Mouse (Mus musculus): ENCODE results near the gene Col25a1. TPM values are rescaled to one million over a fixed set of nuclear protein-coding genes. Genes with fewer than 3 reads are reported as not detected.
A peak's percentile ranks its signal among the peaks of the same experiment; 100 is the strongest.

The Col25a1 gene
- total RNA-seq, 2 experiments from 2014 or later = 0.29 to 0.31 TPM

GRCm38 (mm10) chr3:130576683-130577082, 445.4 kb downstream of the Col25a1 start:
- no peak for DNase-seq

- DNase-seq = no peak
Measured at GRCm38 (mm10) chr3:130579501-130579900, 448.2 kb downstream of the Col25a1 start.

- no peak for DNase-seq
Measured at GRCm38 (mm10) chr3:130581577-130581976, 450.3 kb downstream of the Col25a1 start.

- no peak for DNase-seq
Measured at GRCm38 (mm10) chr3:130582903-130583664, 451.8 kb downstream of the Col25a1 start.

- DNase-seq = no peak
Measured at GRCm38 (mm10) chr3:130584007-130584406, 452.7 kb downstream of the Col25a1 start.

- DNase-seq = no peak
Measured at GRCm38 (mm10) chr3:130595050-130595449, 463.7 kb downstream of the Col25a1 start.

- DNase-seq = no peak
Measured at GRCm38 (mm10) chr3:130601491-130601890, 470.2 kb downstream of the Col25a1 start.

GRCm38 (mm10) chr3:130607924-130608323, 476.6 kb downstream of the Col25a1 start:
- DNase-seq = no peak

- no peak for DNase-seq
Measured at GRCm38 (mm10) chr3:130614444-130614843, 483.1 kb downstream of the Col25a1 start.

GRCm38 (mm10) chr3:130615625-130616024, 484.3 kb downstream of the Col25a1 start:
- no peak for DNase-seq

GRCm38 (mm10) chr3:130617439-130617898, 486.2 kb downstream of the Col25a1 start, which contains the start of gene Etnppl:
Gene Etnppl, plus strand, starts transcription at chr3:130617448.
- no peak for DNase-seq

- no peak for DNase-seq
Measured at GRCm38 (mm10) chr3:130620517-130621146, 489.3 kb downstream of the Col25a1 start.

- no peak for DNase-seq
Measured at GRCm38 (mm10) chr3:130628358-130628757, 497.1 kb downstream of the Col25a1 start.

GRCm38 (mm10) chr3:130633859-130634258, 502.6 kb downstream of the Col25a1 start:
- DNase-seq = peak; percentile 29

- DNase-seq = no peak
Measured at GRCm38 (mm10) chr3:130646110-130646810, 515.0 kb downstream of the Col25a1 start.

Other genes starting within 250 kb of the Col25a1 start
- 1 to 10 TPM; 3.2 to 3.6 TPM for gene Casp6, start 230.1 kb upstream of the Col25a1 start, total RNA-seq (2021)
- gene Mcub, start 161.3 kb upstream of the Col25a1 start, total RNA-seq (2021) = 1 to 10 TPM; 1.0 to 1.4 TPM
- 10 to 100 TPM; 19.8 to 20.3 TPM for gene Sec24b, start 69.9 kb upstream of the Col25a1 start, total RNA-seq (2021)